Mouse (Mus musculus) brain, embryonic 18.5 days (tissue): Measurements from ENCODE around the gene Cacna1c.
A peak's percentile ranks its signal among the peaks of the same experiment; 100 is the strongest.

Experiments used
- DNase-seq: peaks from one replicate; pipeline ENCODE4 v3.0.0-alpha.2; 2012; ENCODE audit warnings: low read depth, low spot score

The Cacna1c gene

DNA sequence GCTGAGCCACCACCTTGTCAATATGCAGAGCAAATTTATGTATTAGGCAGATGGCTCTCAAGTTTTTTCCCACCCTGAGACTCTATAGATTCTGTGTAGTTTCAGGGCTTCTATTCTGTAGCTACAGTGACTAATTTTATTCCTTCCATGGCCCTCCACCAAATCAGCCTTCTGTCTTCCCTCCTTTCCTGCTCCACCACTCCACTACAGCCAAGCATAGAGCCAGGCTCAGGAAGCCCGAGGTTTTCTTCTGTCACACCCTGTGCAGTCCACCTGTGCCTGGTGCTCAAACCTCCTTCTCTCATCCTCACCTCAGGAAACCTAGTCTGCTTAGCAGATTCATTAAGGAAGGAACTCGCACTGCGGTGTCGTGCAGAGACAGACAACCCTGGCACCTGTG is 51.1 kb downstream of the Cacna1c start:
- no peak for DNase-seq

GRCm38 (mm10) chr6:119139561-119139960 is 56.7 kb downstream of the Cacna1c start:
- no peak for DNase-seq

DNA sequence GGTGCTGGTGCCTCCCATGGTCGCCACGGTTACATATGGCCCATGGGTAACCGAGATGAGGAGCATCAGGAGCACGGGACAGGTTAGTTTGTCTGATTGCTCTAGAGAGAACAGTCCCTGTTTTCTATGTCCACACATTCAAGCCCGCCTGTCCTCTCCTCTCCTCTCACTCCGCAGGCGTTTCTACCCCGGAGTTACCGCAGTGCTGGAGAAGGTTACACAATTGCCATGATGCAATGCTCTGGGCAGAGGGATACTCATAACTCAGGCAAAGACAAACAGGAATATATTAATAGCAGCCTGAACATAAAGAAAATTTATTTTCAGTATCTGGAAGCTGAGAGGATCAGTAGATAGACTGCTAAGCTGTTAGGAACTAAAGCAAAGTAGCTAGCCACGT is 58.5 kb downstream of the Cacna1c start:
- DNase-seq: no peak

DNA sequence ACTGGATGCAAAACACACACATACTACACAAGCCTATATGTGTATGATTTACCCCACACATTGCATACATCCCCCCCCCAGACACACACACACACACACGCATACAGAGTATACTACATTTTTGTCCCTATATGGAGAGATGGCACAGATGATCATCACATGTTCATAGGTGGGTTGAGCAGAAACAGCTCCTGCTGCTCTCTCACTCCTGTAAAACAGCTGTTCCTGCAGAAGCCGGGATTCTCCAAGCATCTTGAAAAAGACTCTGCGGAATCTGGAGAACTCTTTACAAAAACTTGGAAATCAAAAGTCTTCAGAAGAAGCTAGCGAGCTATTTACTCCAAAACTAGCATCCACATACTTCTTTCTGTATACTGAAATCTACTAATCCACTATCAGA is 63.4 kb downstream of the Cacna1c start:
- DNase-seq: no peak

DNA sequence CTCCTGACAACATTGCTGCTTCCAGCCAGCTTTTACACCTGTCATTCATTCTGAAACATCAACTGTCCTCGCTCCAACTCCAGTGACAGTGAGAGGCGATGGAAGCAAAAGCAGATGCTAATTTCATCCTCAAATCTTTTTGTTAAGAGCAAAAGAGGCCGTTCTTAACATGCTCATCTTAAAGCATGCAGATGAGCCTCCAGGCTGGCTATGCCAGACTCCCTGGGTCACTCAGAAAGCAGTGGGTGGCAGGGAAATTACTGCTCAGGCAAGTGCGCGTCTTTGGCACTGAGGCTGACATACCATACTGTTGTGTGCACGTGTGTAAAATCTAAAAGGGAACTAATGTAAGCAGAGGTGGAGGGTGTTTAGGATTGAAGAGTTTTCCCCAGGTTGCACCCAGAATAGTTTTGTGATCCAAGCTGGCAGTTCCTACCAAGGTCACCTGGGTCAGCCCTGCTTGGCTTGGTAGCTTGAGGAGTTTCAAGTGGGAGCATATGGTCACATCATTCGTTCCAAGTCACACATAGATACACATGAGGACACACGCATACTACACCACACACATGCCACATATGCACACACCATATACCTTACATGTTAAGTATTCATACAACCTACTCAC is 64.0 kb downstream of the Cacna1c start:
- DNase-seq: no peak

GRCm38 (mm10) chr6:119129664-119130063 is 66.6 kb downstream of the Cacna1c start:
- no peak for DNase-seq

DNA sequence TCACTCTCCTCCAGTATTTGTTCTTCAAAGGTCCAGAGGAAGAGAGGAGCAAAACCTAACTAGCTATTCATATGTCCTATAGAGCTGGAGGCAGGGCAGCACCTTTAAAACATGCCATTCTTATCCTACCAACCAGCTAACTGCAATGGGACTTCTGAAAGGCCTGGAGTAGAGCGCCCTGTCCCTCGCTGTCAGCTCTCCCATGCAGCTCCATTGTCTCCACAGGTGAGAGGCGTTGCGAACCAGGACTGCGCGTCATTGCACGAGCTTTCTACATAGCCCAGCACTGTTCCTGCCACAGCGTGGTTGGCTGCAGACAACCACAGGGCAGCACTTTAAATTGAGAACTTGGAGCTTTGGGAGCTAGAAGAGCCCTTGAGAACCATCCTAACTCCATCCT is 67.7 kb downstream of the Cacna1c start:
- no peak for DNase-seq

DNA sequence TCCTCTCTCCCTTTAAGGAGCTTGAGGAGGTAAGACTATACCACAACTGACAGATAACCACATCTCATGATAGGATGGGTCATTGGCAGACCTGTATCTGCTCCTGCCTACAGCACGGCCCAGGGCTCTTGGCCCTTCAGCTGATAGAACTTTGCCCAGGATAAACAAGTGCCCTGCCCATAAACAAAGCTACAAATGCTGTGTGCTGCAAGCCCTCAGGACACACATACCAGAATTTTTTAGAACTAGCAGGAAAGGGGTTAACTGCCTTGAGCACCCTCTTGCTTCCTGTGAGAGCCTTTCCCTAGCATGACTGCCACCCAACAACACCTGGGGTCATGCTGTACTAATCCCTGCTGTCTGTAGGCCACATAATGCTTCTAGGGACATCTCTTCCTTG is 68.1 kb downstream of the Cacna1c start:
- no peak for DNase-seq

- DNase-seq: no peak
These were observed 69.2 kb downstream of the Cacna1c start for GRCm38 (mm10) chr6:119126991-119127390.

DNA sequence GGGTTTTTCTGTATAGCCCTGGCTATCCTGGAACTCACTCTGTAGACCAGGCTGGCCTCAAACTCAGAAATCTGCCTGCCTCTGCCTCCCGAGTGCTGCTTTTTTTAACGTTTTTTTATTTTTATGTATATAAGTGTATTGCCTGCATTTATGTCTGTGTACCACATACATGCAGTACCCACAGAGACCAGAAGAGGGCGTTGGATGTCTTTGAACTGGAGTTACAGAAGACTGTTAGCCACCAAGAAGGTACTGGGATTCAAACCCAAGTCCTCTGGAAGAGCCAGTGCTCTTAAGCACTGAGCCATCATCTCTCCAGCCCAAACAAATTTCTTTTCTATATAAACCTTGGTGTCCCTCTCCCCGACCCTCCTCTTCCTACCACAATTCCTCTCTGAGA is 77.8 kb downstream of the Cacna1c start:
- no peak for DNase-seq

- DNase-seq: no peak
These were observed 79.9 kb downstream of the Cacna1c start for GRCm38 (mm10) chr6:119116290-119116689.

DNA sequence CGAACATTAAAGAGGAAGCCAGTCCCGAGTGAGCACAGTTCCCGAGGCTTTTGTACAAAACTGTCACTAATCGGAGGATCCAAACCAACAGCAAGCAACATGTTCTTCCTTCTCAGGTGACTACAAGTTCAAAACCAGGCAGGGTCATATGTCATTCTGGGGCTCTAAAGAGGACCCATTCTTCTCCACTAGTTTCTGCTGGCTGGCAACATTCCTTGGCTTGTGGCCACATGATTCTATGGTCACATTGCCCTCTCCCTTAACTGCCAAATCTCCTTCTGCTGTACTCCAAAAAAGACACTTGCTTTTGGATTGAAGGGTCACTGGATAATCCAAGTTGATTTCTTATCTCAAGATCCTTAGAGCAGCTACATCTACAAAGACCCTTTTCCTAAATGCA is 82.9 kb downstream of the Cacna1c start:
- no peak for DNase-seq

DNA sequence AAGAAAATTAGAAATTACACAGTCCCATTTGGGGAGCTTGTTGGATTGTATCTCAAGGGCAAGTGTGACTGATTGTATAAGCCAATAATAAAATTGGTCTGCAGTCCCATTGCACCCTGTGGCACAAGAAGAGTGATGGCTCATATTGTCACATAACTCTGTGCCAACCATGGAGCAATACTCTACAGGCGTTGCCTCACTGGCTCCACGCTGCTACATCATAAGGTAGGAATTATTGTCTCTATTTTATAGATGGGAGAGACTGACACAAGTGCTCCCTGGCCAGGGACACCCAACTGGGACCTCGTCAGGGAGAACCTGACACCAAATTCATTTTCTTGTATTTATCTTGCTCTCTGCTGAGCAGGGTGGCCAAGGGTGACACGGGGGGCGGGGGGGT is 85.8 kb downstream of the Cacna1c start:
- DNase-seq: no peak

DNA sequence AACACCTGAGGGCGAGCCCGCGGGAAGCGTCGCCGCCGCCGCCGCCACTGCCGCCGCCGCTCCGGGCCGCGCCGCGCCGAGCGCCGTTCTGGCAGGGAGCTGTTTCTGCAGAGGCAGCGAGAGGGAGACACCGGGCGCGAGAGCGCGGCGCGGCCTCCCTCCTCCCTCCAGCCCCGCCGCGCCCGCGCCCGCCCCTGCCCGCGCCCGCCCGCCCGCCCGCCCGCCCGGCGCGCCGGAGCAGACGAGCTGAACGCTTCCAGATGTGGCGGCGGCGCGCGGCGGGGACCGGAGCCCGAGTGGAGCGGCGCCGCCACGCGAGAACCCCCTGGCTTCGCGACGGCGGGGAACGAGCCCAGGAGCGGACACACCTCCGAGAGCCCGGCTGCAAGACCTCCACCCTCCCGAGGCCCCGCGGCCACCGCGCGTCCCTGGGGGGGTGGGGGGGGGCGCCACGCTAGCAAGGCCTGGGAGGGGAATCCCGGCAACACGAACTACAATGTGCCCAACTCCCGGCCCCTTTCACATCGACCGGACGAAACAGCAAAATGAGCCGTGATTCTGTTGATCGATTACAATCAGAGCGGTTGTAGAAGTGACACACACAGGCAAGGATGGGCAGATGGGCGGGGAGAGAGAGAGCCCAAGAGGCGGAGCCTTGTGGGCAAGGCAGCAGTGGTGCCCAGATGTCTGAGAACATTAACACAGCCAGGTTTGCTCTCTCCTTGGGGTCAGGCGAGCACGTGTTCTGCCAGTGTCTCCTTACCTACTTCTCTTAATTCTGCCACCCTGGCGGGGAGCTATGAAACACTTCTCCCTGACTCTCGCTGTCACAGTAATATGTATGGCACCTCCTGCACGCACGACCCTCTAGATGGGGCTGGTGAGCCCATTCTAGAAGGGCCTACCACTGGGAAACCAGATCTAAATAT is 87.5 kb downstream of the Cacna1c start:
- DNase-seq: peak; percentile 74

DNA sequence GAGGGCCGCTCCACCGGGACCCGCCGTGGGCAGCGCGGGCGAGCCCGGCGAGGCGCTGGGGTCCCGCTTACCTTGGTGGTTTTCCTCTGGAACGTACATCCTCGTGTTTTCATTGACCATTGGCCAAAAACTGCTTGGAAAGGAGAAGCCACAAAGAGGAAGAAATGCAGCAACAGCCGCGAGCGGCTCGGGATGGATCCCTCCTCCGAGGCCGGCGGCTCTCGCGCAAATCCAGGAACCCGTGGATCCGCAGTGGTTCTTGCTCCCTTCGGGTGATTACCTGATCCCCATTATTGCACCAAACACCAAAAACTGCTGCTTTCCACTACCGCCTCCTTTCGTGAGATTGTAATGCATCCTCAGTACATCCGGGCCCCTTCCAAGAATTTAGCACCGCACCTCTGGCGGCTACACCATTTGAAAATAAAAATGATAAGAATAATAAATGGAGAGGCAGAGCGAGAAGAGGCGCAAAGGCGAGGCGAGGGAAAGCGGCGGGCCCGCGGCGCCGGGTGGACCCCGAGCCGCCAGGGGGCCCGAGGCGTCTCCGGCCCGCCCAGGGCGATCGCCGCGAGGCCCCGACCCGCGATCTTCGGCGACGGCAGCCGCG is 88.3 kb downstream of the Cacna1c start:
- DNase-seq: peak; percentile 22

DNA sequence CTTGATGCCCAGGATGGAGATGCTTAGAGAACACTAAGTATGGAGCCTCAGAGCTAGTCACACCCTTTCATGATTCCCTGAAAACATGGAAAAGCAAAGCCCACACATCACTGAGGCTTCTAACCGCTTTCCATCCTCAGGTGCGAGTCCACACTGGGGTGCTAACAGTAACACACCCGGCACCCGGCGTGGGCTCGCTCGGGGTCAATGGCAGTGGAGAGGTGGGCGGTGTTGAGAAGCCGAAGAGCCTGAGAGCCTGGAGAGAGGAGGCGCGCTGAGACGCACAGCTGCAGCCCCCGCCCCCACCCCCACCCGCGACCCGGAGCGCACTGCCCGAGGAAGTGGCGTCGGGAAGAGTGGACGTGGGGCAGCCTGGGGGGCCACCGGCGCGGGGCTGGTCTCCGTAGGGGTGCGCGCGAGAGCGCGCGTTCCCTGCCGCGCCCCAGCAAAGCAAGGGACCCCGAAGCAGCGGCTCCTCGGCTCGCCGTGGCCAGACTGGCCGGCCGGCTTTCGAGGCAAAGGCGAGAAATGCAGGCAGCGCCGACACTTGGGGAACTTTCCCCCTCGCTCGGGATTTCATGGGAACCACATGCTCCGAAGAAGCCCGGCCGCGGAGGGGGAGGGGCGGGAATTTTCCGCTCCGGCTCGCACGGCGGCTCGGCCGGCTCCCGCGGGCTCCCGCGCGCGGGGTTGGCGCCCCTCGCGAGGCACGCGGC is 88.9 kb downstream of the Cacna1c start:
- DNase-seq: no peak

- DNase-seq: no peak
These were observed 89.5 kb downstream of the Cacna1c start for GRCm38 (mm10) chr6:119106726-119107125.

DNA sequence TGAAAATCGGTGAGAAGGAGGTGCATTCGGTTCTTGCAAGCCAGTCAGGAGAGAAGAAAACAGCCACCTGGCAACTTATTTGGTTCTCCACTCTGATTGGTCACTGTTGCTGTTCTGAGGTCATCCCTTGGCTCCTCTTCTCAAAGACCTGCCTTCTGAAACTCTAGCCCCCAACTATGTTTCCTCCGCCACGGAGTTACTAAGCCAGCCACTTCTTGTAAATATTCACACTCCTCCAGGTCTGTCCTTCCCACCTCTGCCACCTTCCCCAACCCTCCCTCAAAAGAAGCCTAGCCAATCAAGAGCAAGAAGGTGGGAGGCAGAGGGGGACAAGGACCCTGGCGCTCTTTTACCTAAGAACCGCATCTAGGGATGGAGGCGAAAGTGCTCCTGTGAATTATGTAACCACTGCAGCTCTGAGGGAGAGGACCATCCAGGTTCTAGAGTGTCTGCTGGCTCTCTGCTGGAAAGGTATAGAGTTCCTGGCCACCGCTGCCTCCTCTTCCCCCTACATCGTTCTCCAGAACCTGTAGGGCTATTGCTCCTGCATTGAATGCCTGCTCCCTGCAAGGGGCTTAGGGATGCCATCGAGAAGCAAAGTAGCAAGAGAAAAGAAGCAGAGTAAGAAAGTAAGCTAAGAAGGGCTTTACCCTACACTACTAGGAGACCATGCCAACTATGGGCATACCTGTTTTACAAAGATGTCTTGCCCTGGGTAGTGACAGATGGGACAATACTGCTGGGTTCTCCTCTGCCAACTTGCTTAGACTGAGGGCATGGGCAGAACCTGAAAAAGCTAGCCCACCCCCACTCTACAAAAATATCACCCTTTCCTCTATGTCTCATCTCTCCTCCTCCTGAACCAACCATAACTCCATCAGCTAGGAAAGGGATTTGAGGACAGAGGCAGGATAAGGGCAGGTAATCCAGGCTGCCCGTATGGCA is 90.3 kb downstream of the Cacna1c start:
- DNase-seq: no peak

GRCm38 (mm10) chr6:119104246-119104645 is 92.0 kb downstream of the Cacna1c start:
- peak; percentile 43 for DNase-seq

DNA sequence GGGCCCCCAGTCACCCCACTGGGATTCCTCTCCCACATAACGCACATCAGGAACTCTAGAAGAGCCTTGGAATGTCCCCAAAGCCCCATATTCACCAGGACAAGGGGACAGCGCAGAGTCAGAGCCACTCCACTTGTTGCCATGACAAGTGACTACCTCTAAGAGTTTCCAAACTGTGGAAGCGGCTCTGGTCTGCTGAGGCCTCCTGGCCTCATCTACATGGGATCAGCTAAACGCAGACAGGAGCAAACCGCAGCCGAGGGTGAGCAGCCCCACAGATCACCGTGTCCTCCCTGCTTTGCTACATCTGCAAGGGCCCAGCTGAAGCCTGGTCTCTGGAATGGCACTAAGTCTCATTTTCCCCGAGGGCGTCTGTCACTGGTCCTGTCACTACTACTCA is 93.3 kb downstream of the Cacna1c start:
- DNase-seq: no peak

DNA sequence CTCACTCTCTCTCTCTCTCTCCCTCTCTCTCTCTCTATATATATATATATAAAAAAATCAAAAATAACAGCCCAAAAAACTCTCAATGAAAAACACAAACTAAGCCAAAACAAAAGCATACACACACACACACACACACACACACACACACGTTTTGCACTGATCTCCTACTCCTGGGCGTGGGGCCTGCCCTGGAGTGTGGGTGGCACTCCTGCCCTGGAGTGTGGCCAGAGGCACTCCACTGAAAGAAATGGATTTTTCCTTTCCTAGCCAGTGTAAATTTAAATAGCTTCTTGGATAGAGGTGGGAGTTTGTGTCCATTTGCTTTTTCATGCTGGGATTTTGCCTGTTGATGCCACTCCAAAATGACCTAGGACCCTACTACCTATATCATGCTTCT is 96.9 kb downstream of the Cacna1c start:
- DNase-seq: no peak
